Mouse (Mus musculus): Measurements from ENCODE around the gene Duoxa2.

The Duoxa2 gene

DNA sequence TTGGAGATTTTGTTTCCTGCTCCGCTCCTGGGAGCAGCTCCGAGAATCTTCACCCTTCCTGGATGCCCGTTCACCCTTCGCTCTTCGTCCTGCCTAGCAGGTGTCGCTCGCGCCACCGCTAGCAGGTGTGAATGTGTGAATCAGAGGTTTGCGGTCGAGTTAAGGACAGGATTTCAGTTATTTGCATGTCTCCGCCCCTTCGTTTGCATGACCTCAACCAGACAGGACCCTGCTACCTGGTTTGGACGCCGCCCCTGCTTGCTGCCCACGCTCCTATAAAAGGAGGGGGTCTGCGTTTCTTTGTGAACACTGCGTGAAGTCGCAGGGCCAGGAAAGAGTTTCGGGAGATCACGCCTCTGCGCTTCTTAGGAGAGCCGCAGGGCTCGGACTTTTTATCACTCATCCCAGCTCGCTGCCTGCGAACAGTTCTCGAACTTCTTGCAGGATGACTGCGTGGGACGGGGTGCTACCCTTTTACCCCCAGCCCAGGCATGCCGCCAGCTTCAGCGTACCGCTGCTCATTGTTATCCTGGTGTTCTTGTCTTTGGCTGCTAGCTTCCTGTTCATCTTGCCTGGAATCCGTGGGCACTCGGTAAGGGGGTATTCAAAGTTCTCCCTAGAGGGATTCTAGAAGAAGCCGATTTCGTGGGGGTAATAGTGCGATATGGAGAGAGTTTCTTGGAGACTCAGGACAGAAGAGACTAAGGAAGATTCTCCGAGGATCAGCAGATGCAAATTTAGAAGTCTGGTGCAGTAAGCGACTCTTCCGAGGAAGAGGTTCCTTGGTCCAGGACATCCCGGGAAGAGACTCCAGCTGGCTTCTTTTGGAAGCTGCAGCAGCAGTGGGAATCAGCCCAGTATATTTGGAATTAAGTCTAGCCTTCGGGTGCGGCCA lies at the start of gene Duoxa2:
Gene Duoxa2, plus strand, starts transcription at position 305 of the 895 bp plus-strand sequence.
- in situ Hi-C loops (cut with MboI): no loop called here

DNA sequence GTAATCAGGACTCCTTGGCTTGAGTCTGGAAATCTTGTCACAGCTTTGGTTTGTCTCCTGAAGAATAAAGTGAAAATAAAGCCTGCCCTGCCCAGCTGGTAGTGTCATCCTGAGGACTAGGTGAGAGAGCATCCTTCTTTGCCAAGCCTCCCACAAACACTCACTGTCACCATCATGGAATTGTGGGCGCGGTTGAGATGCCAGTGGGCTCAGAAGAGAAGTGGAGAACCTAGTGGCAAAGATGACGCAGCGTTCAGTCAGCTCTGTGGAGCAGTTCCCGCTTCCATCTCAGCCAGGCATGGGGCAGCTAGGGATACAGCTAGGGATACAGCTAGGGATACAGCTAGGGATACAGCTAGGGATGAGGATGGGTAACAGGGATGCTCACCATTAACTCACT lies 42.7 kb upstream of the Duoxa2 start:
- in situ Hi-C loops (cut with MboI): no loop called here

DNA sequence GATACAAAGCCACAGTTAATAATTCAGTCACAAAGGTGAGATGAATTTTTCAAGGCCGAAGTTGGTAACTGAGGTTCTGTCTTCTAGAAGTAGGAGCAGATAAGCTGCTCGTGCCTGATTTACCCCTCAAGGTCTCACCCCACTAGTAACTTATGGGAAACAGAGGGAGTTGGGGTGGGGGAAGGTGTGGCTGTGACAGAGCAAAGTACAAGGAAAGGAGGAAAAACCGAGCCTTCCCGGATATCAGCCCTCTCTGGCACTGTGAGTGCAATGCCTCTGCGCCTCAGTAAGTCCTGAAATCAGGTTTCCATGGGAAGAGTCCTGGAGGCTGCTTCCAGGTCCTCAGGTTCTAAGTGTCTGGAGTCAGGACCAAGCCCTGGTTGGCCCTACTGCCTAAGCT lies 38.0 kb upstream of the Duoxa2 start:
- in situ Hi-C loops (cut with MboI): no loop called here

DNA sequence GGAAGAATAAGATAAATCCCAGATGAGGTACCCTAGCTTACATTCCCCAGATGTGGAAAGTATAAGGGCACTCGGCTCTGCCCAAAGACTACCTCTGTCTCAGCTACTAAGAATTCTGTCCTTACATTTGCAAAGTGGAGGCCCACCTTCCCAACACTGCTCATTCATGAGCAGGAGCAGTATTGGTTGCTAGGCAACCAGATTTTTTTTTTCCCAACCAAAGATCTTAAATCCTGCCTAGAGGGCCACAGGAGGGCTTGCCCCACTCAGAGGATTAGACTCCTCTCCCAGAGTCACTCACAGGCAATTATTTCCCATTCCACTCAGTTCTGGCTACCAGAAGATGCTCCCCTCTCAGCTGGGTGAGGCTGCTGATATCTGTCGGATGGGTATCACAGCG lies 34.0 kb upstream of the Duoxa2 start:
- in situ Hi-C loops (cut with MboI): no loop called here

DNA sequence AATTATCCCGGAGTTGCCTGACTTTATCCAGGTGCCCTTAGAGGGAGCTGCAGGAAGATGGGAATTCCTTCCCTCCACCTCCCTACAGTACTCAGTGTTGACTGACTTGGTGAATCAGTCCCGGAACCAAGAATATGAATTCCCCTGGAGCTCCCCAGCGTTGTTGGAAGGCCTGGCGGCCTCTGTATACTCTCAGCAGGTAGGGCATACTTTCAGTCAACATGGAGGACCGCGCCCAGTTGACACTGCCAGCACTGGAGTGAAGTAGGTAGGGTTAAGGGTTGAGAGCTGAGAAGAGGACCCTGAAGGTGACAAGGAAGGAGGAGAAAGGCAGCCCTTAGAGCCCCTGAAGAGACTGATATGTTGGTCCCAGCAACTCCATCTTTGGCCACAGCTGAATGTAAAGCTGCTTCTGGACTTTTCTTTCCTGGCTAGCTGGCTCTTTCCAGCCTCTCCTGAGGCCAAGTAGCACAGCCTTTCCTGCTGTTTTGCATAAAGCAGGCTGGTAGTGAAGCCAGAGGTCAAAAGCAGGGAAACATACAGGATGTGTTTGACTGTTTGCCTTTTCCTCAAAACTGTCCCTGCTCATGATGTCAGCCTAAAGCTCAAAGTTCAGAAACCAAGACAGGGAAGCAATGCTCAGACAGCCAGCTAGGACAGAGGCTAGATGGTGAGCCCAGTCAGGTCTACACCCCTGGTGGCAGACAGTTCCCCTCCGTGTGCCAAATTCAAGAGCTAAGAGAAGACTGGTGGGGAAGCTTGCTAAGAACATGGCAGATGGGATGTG lies 32.1 kb upstream of the Duoxa2 start:
- in situ Hi-C loops (cut with MboI): no loop called here

DNA sequence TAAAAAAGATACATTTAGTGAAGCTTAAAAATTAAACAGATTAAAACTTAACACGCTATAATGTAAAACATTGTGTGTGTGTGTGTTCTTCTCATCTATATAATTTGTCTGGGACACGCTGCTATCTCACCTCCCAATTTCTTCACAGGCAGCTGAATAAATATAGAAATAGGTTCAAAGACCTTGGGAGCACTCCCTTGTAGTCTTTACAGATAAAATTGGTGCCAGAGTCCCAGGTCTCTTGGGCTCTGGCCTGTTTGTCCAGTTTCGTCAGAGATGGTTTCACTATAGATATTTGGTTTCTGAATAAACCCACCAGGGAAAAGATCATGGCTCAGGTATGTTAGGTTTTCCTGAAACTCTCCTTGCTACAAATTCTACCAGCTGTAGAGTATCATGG lies 19.9 kb upstream of the Duoxa2 start:
- in situ Hi-C loops (cut with MboI): no loop called here

DNA sequence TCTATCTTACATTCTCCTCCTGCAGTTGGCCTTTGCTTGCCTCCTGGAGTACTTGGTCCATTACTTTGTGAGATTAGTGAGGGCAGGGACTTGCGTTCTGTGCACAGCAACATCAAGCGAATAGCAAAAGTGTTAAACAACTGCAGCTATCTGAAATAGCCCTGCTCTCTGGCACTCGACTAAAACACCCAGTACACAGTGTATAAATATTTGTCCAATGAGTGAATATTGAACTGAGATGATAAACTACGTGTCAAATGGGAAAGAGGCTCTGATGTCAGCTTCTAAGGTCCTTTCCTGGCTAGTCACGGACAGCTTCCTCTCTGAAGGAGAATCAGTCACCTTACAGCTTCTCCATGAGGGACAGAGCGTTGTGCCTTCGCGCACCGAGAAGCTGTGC lies 14.6 kb upstream of the Duoxa2 start:
- in situ Hi-C loops (cut with MboI): no loop called here

DNA sequence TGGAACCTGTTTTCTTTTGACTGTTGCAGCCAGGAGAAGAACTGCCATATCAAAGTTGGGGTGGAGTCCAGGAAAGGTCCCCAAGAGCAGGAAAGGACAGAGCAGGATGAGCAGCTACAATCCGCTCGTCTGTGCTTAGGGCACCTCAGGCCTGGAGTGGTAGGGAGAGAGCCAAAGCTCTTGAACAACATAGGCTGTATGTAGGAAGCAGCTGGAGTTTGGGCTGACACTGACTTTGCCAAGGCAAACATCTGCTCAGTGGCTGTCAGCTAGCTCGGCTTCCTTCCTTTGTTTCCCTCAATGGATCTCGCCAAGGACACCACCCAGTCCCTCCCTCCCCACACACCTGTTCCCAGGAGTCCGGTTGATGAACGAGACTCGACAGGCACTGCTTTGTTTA lies 12.6 kb upstream of the Duoxa2 start:
- in situ Hi-C loops (cut with MboI): no loop called here

DNA sequence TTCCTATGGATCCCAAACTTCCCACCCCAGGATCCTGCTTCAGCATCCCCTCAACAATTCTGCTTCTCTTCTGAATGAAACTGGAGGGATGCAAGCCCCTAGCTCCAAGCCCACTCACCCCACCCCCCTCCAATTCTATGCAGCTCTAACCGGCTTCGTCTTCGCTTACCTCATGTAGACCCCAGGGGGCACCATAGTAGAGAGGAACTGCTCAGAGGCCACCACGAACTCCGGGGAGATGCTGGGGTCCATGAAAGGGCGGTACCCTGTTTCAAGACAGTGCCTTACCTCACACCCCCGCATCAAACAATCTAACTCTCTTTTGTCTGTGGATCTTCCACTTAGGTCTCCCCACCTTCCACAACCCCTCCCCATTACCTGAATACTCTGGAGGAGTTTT lies 3.8 kb upstream of the Duoxa2 start:
- in situ Hi-C loops (cut with MboI): no loop called here

DNA sequence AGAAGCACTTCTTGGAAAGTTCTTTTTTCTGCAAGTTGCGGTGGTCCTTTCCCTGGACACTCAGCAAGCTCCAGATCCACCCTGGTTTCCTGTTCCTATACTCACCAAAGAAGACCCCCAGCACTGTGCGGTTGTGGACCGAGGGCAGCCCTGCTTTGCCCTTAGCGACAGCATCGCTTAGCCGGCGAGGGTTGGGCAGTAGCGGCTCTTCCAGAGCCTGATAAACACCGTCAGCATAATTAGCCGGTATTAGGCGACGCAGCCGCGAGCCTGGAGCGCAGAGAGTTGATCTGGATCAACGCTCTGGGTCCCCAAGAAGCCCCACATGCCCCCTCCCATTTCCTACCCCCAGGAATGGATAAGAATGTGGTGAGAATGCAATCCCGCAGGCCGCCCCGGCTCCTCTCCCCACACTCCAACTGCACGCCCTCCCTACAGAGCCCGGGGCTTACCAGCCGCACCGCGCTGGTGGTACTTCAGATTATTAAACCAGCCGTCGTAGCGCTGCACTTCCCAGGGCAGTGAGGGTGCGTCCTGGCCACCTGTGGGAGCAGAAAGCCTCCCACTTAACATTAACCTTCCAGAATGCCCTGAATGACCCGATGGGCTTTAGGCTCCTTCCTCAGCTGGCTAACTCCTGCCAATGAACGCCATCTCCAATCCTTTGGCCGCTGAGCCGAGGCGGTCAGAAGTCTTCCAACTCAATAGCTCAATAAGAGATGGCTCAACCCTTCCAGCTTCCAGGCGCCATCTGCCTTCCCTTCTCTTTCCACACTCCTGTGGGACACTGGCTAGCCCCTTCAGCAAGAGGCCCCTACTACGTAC lies 1.2 kb upstream of the Duoxa2 start:
- in situ Hi-C loops (cut with MboI): no loop called here

DNA sequence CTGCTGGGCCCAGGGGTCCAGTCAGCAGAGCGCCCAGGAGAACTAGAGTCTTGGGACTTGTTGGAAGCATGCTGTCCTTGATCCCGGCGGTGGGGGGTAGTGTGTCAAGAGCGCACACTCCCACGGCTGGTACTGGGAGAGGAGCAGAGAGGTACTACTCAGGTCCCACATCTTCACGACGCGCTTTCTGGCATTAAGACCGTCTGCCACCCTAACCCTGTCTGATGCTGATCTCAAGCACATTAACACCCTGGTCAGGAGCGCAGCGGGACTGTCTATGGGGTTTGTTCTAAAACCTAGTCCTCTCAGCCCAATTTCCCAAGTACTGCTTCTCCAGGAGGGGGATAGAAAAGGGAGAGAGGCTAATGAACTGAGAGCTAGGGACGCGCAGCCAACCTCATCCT lies 602 bp upstream of the Duoxa2 start, which contains the start of gene Duox2:
Gene Duox2, minus strand, starts transcription at position 354 of the 404 bp plus-strand sequence.
- in situ Hi-C loops (cut with MboI): no loop called here

DNA sequence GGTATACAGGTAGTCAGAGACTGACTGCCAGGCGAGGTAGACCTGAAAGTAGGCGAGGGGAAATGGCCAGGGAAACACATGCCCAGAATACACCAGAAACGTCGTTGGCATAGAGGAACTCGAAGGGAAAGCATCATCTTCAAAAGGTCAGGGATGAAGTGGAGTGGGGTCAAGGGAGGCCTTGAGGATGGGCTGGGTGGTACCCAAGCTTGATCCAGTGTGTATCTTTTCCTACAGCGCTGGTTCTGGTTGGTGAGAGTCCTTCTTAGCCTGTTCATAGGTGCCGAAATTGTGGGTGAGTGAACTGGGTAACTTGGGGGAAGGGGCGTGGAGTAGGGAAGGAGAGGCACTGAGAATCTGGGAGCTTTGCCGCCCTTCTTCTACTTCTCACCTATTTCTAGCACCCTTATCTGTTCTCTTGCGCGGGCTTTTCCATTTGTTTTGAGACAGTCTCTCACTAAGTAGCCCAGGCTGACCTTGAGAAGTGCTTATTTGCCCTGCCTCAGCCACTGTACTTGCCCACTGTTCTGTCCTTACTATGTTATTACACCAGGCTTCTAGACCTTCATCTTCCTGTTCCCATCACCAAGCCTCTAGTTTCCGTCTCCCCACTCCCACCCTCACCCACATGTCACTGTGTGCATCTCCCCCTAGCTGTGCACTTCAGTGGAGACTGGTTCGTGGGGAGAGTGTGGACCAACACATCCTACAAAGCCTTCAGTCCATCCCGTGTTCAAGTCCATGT lies 1.4 kb downstream of the Duoxa2 start:
- in situ Hi-C loops (cut with MboI): no loop called here

DNA sequence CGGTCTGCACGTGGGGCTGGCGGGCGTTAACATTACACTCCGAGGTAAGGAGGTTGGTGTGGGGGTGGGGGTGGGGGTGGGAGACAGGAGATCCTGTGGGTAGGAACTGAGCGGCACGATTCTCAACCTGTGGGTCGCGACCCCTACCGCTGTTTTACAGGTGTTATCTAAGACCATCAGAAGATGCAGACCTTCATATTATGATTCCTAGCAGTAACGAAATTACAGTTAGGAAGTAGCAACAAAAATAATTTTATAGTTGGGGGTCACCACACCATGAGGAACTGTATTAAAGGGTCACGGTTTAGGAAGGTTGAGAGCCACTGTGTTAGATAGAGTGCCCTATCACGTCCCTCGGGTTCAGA lies 1.9 kb downstream of the Duoxa2 start:
- in situ Hi-C loops (cut with MboI): no loop called here

DNA sequence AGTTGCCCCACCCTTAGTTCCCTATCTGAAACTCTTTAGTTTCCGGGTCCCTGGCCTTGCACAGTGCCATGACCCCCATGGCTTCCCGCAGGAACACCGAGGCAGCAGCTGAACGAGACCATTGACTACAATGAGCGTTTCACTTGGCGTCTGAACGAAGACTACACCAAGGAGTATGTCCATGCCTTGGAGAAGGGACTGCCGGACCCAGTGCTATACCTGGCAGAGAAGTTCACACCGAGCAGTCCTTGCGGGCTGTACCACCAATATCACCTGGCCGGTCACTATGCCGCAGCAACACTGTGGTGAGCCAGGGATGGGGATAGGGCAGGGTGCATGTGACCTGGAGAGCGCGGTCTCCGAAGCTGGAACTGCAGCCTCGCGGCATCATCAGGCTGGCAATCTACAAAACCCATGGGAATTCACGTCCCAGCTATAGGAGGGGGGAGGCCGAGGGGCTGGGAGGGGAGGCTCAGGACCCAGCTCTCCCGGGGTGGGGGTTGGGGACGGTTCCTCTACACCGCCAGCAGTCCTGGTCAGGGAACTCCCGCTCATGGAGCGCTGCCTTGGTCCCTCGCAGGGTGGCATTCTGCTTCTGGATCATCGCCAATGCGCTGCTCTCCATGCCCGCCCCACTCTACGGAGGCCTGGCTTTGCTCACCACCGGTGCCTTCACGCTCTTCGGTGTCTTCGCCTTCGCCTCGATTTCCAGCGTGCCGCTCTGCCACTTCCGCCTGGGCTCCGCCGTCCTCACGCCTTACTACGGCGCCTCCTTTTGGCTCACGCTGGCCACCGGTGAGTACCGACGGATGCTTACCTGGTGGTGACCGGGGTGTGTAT lies 2.6 kb downstream of the Duoxa2 start:
- in situ Hi-C loops (cut with MboI): no loop called here

DNA sequence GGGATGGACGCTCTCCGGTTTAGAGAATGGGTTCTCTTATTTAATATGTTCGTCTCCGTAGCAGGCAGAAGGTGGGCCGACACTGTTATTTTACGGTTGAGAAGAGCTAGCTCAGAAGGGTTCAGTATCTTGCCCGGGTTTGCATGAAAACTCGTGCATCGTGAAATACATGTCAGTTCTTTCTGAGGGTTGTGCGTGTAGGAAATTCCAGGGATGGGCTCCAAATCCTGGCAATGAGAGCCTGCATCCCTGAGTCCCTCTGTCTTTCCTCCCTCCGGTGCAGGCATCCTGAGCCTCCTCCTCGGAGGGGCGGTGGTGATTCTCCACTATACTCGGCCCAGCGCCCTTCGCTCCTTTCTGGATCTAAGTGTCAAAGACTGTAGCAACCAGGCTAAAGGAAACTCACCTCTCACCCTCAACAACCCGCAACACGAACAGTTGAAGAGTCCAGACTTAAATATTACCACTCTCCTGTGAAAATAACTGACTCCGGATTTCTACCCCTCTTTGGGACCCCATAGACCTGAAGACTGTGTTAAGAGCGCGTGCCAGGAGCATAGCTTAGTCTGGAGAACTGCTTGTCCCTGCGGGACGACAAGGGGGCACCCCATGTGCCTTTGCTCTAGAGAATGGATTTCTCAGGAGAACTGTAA lies 3.3 kb downstream of the Duoxa2 start:
- in situ Hi-C loops (cut with MboI): no loop called here

DNA sequence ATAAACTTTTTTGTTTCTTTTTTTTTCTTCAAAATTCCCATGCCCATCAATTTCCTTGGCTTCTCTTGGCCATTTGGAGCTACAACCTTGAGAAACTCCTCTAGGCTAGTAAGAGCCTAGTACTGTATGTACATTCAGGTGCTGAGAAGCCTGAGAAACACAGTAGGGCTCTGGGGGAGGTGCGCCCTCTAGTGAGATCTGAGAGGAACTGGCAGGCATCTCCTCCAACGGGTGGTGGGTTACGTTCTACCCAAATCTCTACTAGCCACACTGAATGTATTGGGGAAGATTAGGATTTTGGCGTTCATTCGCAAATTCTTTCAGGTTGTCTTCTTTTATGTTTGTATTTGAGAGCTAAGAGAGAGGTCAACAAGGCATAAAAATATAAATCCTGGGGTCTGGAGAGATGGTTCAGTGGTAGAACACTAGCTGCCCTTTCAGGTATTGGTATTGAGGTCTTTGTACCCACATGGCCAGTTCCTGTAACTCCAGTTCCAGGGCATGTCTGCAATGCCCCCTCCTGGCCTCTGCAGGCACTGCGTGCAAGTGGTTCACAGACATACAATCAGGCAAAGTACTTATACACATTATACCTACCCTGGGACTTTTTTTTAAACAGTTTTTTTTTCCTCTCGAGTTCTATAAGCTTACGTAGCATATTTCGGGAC lies 4.0 kb downstream of the Duoxa2 start:
- in situ Hi-C loops (cut with MboI): no loop called here

DNA sequence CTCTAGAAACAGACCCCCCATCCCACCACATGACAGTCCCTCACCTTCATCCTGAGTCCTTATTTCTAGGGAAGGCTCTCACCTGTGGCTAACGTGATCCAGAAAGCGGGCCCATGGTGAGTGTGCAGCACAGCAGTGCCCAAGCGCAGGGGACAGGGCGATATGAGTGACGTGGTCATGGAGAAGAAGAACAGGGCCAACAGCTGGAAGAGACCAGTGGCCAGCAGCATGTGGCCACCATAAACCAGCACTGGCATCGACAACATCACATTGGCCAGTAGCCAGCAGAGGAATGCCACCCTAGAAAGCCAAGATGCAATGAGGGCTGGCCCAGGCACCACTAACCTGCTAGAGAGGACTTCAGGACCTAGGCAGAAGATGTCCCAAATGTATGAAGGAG lies 5.8 kb downstream of the Duoxa2 start:
- in situ Hi-C loops (cut with MboI): no loop called here

DNA sequence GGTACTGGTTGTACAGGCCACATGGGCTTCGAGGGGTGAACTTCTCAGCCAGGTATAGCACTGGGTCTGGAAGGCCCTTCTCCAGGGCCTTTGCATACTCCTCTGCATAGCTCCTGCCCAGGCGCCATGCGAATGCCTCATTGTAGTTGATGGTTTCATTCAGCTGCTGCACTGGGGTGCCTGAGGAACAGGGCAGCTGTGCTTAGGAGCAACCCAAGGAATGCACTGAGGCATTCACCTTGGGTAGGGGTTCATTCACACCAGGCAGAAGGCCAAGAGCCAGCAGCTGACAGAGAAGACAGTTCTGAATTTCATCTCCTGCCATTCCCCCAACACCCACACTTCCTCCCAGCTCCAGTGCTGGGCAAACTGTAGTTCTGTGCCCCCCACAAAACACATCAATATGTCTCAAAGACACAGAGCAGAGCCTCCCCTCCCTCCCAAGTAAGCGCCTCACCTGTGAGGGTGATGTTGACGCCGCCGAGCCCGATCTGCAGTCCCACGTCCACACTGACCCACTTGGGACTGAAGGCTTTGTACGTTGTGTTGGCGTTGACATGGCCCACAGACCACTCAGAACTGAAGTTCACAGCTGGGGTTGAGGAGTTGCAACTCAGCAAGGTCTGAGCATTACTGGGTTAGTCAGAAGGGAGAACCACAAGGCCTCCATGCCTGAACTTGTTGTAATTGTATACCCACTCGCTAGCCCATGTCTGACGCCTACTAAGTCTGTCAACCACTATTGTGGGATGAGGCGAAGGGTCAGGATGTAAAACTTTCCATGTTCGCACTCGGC lies 6.6 kb downstream of the Duoxa2 start:
- in situ Hi-C loops (cut with MboI): no loop called here

DNA sequence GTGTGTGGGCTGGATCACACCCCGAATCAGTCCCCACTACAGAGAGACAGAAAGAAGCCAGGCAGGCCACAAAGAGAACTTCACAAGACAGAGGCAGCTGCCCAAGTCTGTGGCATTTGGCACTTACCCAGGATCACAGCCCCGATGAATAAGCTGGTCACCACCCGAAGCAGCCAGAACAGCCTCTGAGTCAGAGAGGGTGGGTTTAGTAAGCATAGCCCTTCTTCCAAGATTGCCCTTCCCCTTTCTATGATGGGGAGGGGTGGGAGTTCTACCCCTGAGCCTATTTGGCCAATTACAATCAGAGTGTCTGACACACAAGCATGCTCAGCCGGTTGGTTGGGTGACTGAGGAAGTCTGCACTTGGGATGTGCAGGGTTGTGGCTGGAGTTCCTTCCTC lies 7.5 kb downstream of the Duoxa2 start:
- in situ Hi-C loops (cut with MboI): no loop called here

Measured in mature B cell (primary cell).